Comparison of ENCODE assay signal across 24 mouse cellular contexts in the genomic region with DNA sequence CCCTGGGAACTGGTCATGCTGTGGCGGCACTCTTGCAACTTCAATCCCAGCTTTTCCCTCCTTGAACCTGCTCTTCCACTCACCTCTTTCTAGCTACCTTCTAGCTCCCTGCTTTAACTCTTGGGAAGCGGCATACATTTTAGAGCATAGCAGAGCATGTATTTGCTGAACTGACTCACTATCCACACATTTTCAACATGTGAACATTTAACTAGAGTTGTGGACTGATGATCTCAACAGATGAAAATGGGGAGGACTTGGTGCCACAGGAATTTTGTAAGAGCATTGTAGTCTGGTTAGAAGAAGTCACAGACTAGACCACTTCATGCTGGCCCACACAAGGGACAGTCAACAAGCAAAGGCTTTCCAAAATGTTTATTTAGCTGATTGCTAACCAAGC. TPM values are rescaled to one million over a fixed set of nuclear protein-coding genes. Genes with fewer than 3 reads are reported as not detected.
DNase-seq lines count a peak whose midpoint lies in the region; ATAC-seq and TF ChIP-seq lines count a peak whose summit lies in the region.
"Had no signal": no experiment of that assay in that cellular context is flagged by ENCODE, and none has a peak within 500 bp of the region (broad histone marks: within the 10 kb centered on the region; RNA-seq: fewer than 3 reads in every experiment).

No protein-coding gene starts in this region.

- no peak overlapping the region for H3K9ac ChIP-seq in stomach, postnatal 0 days (ENCODE audit: low read length)
- H3K9ac ChIP-seq: embryonic facial prominence, embryonic 13.5 days; embryonic facial prominence, embryonic 15.5 days; forebrain, embryonic 13.5 days; forebrain, embryonic 15.5 days; forebrain, postnatal 0 days had no signal

- no peak for TF ChIP-seq EP300 in stomach, postnatal 0 days (optimal IDR thresholded peaks at IDR 0.05)

- peaks cover 10% of the 10 kb centered on the region for H3K36me3 ChIP-seq in stomach, postnatal 0 days (ENCODE audit: control insufficient read depth, insufficient read depth, low read length)

- intact Hi-C loops in gastrocnemius, adult 2 months (cut with DNase I) = no loop called here
- intact Hi-C loops in heart, postnatal 25 days (cut with DNase I) = no loop called here

- H3K9me3 ChIP-seq in stomach, postnatal 0 days (ENCODE audit: control insufficient read depth, low read length) = no peaks in the 10 kb centered on the region
- H3K9me3 ChIP-seq: embryonic facial prominence, embryonic 13.5 days; embryonic facial prominence, embryonic 15.5 days; forebrain, embryonic 13.5 days; forebrain, embryonic 15.5 days had no signal

- TF ChIP-seq POLR2A in lung, adult 2 months (IDR thresholded peaks at IDR 0.05; ENCODE audit: borderline replicate concordance, extremely low read depth, low read depth, low read length) = no peak

- peak overlapping the region; percentile 44 for H3K27ac ChIP-seq in gastrocnemius, adult 2 months
- 0 out of 2 replicates have a peak overlapping the region, but pooled peaks have one; percentile 13 for H3K27ac ChIP-seq in stomach, postnatal 0 days (replicated peaks)
- H3K27ac ChIP-seq: embryonic facial prominence, embryonic 13.5 days; embryonic facial prominence, embryonic 15.5 days; forebrain, embryonic 13.5 days; forebrain, embryonic 15.5 days had no signal

- TF ChIP-seq CTCF in gastrocnemius, adult 2 months (IDR thresholded peaks at IDR 0.05) = no peak
- no peak for TF ChIP-seq CTCF in lung, adult 2 months (IDR thresholded peaks at IDR 0.05; ENCODE audit: insufficient read depth, low read length)
- no peak for TF ChIP-seq CTCF in stomach, postnatal 0 days (IDR thresholded peaks at IDR 0.05; ENCODE audit: low read depth)

- H3K4me2 ChIP-seq in stomach, postnatal 0 days (replicated peaks; ENCODE audit: low read depth) = no peak overlapping the region
- H3K4me2 ChIP-seq: embryonic facial prominence, embryonic 13.5 days; embryonic facial prominence, embryonic 15.5 days; forebrain, embryonic 13.5 days; forebrain, embryonic 15.5 days had no signal

- H3K27me3 ChIP-seq in stomach, postnatal 0 days (ENCODE audit: control insufficient read depth, insufficient read depth, low read length) = no peaks in the 10 kb centered on the region
- H3K27me3 ChIP-seq: embryonic facial prominence, embryonic 13.5 days; embryonic facial prominence, embryonic 15.5 days; forebrain, embryonic 13.5 days; forebrain, embryonic 15.5 days had no signal

- no peak for ATAC-seq in stomach, postnatal 0 days (ENCODE audit: low FRiP score, low TSS enrichment)
- ATAC-seq: forebrain, embryonic 13.5 days; forebrain, embryonic 15.5 days; forebrain, postnatal 0 days had no signal

- no peaks in the 10 kb centered on the region for H3K4me1 ChIP-seq in lung, adult 2 months (ENCODE audit: control insufficient read depth, insufficient read depth, low read length)
- no peaks in the 10 kb centered on the region for H3K4me1 ChIP-seq in stomach, postnatal 0 days (replicated peaks; ENCODE audit: control insufficient read depth, insufficient read depth)
- H3K4me1 ChIP-seq: forebrain, embryonic 13.5 days; forebrain, embryonic 15.5 days had no signal

- H3K4me3 ChIP-seq in gastrocnemius, adult 2 months = no peak overlapping the region
- H3K4me3 ChIP-seq in lung, adult 2 months (replicated peaks; ENCODE audit: extremely low read depth, low read depth, low read length) = no peak overlapping the region
- no peak overlapping the region for H3K4me3 ChIP-seq in stomach, postnatal 0 days (ENCODE audit: low read depth, low read length)
- H3K4me3 ChIP-seq: embryonic facial prominence, embryonic 13.5 days; embryonic facial prominence, embryonic 15.5 days; forebrain, embryonic 13.5 days; forebrain, embryonic 15.5 days had no signal

- DNase-seq in gastrocnemius, adult 2 months = no peak
- DNase-seq in gastrocnemius, postnatal 10 days = no peak
- peak; percentile 7 for DNase-seq in lung, postnatal 10 days
- no peak for DNase-seq in lung, adult 2 months
- peak; percentile 66 for DNase-seq in NIH3T3 (ENCODE audit: low read depth)
- DNase-seq in stomach, postnatal 0 days (ENCODE audit: low spot score) = no peak
- no peak for DNase-seq in heart, postnatal 25 days (ENCODE audit: low spot score)
- DNase-seq in right cerebral cortex, adult 2 months (ENCODE audit: low spot score in 2 of 2) = no peak
- DNase-seq: adrenal gland, adult 2 months; adrenal gland, postnatal 10 days; adrenal gland, postnatal 25 days; cerebellum, adult 11 months; cerebellum, adult 18-20 months; cerebellum, adult 8-10 months; cerebellum, adult 9-11 months; cerebellum, postnatal 14 days; cerebellum, postnatal 36 days; embryo, embryonic 11 days; forebrain, postnatal 0 days had no signal

- 77% methylated on average over 2 of the region's 2 CpGs for WGBS in lung, adult 2 months
- 85% methylated on average over 2 of the region's 2 CpGs for WGBS in stomach, postnatal 0 days

RNA-seq across cellular contexts. Expression of gene Vps53, which starts 21.1 kb away (rescaled TPM):
- 10 to 100 TPM; 22.0 to 22.1 TPM for total RNA-seq in gastrocnemius, adult 2 months (2021)
- total RNA-seq in gastrocnemius, postnatal 10 days (2021) = 10 to 100 TPM; 27.3 TPM
- 16.3 and 22.2 TPM in 2 replicates for polyA plus RNA-seq in lung, adult 2 months (2012; rRNA removed)
- polyA plus RNA-seq in stomach, postnatal 0 days (2015; fragmentation: Nextera tagmentation; extraction: Ambion mirVana) = 42.9 and 43.8 TPM in 2 replicates
- 10 to 100 TPM; 26.1 to 30.3 TPM for total RNA-seq in heart, postnatal 25 days (2021)

RNA-seq across cellular contexts. Expression of gene Fam57a, which starts 21.1 kb away (rescaled TPM):
- 1 to 10 TPM; 1.4 to 2.0 TPM for total RNA-seq in gastrocnemius, adult 2 months (2021)
- 1 to 10 TPM; 5.5 to 6.5 TPM for total RNA-seq in gastrocnemius, postnatal 10 days (2021)
- 26.3 and 115 TPM in 2 replicates for polyA plus RNA-seq in lung, adult 2 months (2012; rRNA removed)
- polyA plus RNA-seq in stomach, postnatal 0 days (2015; fragmentation: Nextera tagmentation; extraction: Ambion mirVana) = 328 and 372 TPM in 2 replicates
- 1 to 10 TPM; 4.1 TPM for total RNA-seq in heart, postnatal 25 days (2021)

RNA-seq across cellular contexts. Expression of gene Dbil5, which starts 59.0 kb away (rescaled TPM):
- not detected for total RNA-seq in gastrocnemius, adult 2 months (2021)
- not detected for total RNA-seq in gastrocnemius, postnatal 10 days (2021)
- 0.76 TPM in 1 of 2 replicates, not detected in the other for polyA plus RNA-seq in lung, adult 2 months (2012; rRNA removed)
- 4.0 and 4.7 TPM in 2 replicates for polyA plus RNA-seq in stomach, postnatal 0 days (2015; fragmentation: Nextera tagmentation; extraction: Ambion mirVana)
- not detected for total RNA-seq in heart, postnatal 25 days (2021)
- total RNA-seq: common myeloid progenitor, adult 5-6 weeks had no signal
- polyA plus RNA-seq: adrenal gland, adult 2 months; forebrain, embryonic 13.5 days; forebrain, embryonic 15.5 days had no signal

RNA-seq across cellular contexts. Expression of gene Gemin4, which starts 59.1 kb away (rescaled TPM):
- 1 to 10 TPM; 3.0 to 3.9 TPM for total RNA-seq in gastrocnemius, adult 2 months (2021)
- 1 to 10 TPM; 3.0 to 5.0 TPM for total RNA-seq in gastrocnemius, postnatal 10 days (2021)
- 5.7 and 6.6 TPM in 2 replicates for polyA plus RNA-seq in lung, adult 2 months (2012; rRNA removed)
- polyA plus RNA-seq in stomach, postnatal 0 days (2015; fragmentation: Nextera tagmentation; extraction: Ambion mirVana) = 18.5 and 21.9 TPM in 2 replicates
- total RNA-seq in heart, postnatal 25 days (2021) = 1 to 10 TPM; 1.4 to 3.2 TPM

Comparison
In these comparisons a context has a peak if more than half of its experiments do, and no peak if none do; other contexts are left out.
1. DNase-seq: peak in lung, postnatal 10 days (single experiment) and NIH3T3 (single experiment); none in gastrocnemius, adult 2 months (single experiment), gastrocnemius, postnatal 10 days (single experiment), lung, adult 2 months (single experiment), stomach, postnatal 0 days (single experiment), heart, postnatal 25 days (single experiment) and right cerebral cortex, adult 2 months (0 of 2).